Mouse (Mus musculus) lung, embryonic 16.5 days (tissue): ENCODE measurements around the gene Tenm2. TPM values are rescaled to one million over a fixed set of nuclear protein-coding genes. Genes with fewer than 3 reads are reported as not detected.
A peak's percentile ranks its signal among the peaks of the same experiment; 100 is the strongest.

ENCODE experiments used
- ATAC-seq: fragments of 200-750 bp; cut with Nextera tagmentation; 2 replicates; pipeline ENCODE4 v1.8.0; 2017; ENCODE audit warnings: low read depth, mild to moderate bottlenecking, moderate library complexity
- H3K27ac ChIP-seq: fragments of 300-500 bp; sonication (generic); 2 replicates; pipeline ENCODE4 v1.5.1; 2014; ENCODE audit warnings: mild to moderate bottlenecking, control low read depth, low read length
- H3K27me3 ChIP-seq: fragments of 300-500 bp; sonication (generic); 2 replicates; pipeline ENCODE4 v1.6.1; 2014; ENCODE audit warnings: low read depth, low read length, mixed read lengths; ENCODE audit not compliant: control insufficient read depth, insufficient read depth
- H3K36me3 ChIP-seq: fragments of 300-500 bp; sonication (generic); 2 replicates; pipeline ENCODE4 v1.6.1; 2014; ENCODE audit warnings: low read length; ENCODE audit not compliant: control insufficient read depth, insufficient read depth
- H3K4me1 ChIP-seq: fragments of 300-500 bp; sonication (generic); replicated peaks from 2 replicates; pipeline ENCODE4 v1.6.1; 2014; ENCODE audit warnings: low read length, mixed read lengths; ENCODE audit not compliant: control insufficient read depth, insufficient read depth
- H3K4me2 ChIP-seq: fragments of 300-500 bp; sonication (generic); 2 replicates; pipeline ENCODE4 v1.6.1; 2014; ENCODE audit warnings: low read depth, low read length, control low read depth
- H3K4me3 ChIP-seq: fragments of 300-500 bp; sonication (generic); 2 replicates; pipeline ENCODE4 v1.5.1; 2014; ENCODE audit warnings: mild to moderate bottlenecking, low read length, control low read depth
- H3K9ac ChIP-seq: fragments of 300-500 bp; sonication (generic); 2 replicates; pipeline ENCODE4 v1.6.1; 2014; ENCODE audit warnings: low read length, control low read depth
- H3K9me3 ChIP-seq: fragments of 300-500 bp; sonication (generic); 2 replicates; pipeline ENCODE4 v1.6.1; 2016; ENCODE audit warnings: low read length; ENCODE audit not compliant: control insufficient read depth
- WGBS: fragments of 180-500 bp; shearing (Covaris S2); extraction: QIAGEN DNeasy Blood & Tissue Kit; methylation state at CpG from one replicate; pipeline ENCODE4 v1.1.7; 2014; 5-methylcytosine and 5-hydroxymethylcytosine counted together
- polyA plus RNA-seq: library from polyadenylated mRNA; unstranded; fragments of >200 nt; fragmentation: Nextera tagmentation; extraction: Ambion mirVana; gene quantifications from 2 replicates; pipeline ENCODE4 v1.2.1, GENCODE M21; 2015

The Tenm2 gene
- polyA plus RNA-seq, 1 experiment from 2014 or later = 0.24 TPM

DNA sequence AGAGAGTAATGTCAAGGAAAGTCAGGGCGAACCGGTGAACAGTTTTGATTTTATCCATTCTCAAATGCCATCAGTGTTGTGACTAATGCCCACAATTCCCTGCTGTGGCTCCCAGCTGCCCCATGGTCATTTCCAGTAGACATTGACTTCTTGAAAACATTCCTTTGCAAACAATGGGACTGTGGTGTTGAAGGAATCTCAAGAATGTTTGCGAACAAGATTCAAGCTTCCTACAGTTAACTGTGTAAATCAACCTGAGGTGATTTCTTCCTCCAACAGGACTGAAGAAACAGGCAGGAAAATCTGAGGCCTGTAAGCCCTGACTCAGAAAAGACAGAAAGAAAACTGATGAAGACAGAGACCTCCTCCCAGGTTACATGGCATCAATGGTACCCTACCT lies 196.5 kb downstream of the Tenm2 start:
- no peak overlapping the region for H3K9ac ChIP-seq
- no peaks in the 10 kb centered on the region for H3K36me3 ChIP-seq
- peak; percentile 54 for ATAC-seq
- no peaks in the 10 kb centered on the region for H3K4me1 ChIP-seq
- no peak overlapping the region for H3K4me2 ChIP-seq
- no peaks in the 10 kb centered on the region for H3K9me3 ChIP-seq
- 51% methylated on average over 3 of the region's 3 CpGs for WGBS
- no peak overlapping the region for H3K27ac ChIP-seq
- no peaks in the 10 kb centered on the region for H3K27me3 ChIP-seq
- H3K4me3 ChIP-seq = no peak overlapping the region

DNA sequence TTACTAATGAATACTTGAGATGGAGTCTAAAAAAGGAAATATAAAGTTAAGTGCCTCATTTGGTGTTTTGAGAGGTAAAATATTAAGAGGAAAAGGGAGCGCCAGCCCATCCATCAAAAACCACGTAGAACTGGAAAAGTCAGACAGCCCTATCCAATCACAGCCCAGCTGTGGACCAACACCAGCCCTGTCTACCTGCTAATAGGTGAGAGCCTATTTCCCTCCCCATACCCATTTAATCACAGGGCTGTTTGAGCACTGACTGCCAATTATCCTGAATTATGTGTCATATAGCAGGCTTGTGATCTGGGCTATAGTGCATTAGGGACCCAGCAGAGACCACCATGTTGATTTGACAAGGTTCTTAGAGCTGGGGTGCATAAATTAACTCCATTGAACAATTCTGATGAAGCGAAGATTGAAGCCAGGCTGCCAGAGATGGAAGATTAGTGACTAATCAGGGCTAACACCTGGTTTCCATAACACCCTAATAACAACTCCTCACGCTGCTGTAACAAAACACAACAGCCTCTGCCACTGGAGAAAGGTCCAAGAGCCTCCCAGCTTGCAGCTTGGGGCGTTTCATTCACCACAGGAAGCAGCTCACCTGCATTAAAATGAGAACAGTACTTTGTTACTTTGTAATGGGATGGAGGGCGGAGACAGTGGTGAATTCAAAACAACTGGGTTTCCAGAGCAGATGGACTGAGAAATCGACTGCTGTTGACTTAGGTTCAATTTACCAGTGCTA lies 204.3 kb downstream of the Tenm2 start:
- WGBS = 60% methylated on average over 7 of the region's 7 CpGs
- H3K4me1 ChIP-seq = no peaks in the 10 kb centered on the region
- H3K9me3 ChIP-seq = no peaks in the 10 kb centered on the region
- H3K36me3 ChIP-seq = no peaks in the 10 kb centered on the region
- no peaks in the 10 kb centered on the region for H3K27me3 ChIP-seq
- no peak overlapping the region for H3K4me2 ChIP-seq
- no peak overlapping the region for H3K4me3 ChIP-seq
- ATAC-seq = no peak
- H3K27ac ChIP-seq = no peak overlapping the region
- H3K9ac ChIP-seq = no peak overlapping the region

DNA sequence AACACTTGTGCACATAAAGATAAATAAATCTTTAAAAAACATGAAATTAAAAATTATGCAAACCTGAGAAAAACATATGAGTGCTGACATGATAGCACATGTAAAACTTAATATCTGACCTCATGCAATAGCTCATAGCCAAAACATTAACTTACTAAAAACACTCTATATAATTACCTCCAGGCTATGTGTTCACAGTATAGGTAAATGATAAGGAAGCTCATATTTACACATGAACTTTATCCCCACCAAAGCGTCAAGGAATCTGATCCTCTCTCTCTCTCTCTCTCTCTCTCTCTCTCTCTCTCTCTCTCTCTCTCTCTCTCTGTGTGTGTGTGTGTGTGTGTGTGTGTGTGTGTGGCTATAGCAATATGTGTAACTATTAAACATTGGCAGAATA lies 223.9 kb downstream of the Tenm2 start:
- ATAC-seq = no peak
- WGBS = 33% methylated on average over 1 of the region's 1 CpGs
- no peaks in the 10 kb centered on the region for H3K4me1 ChIP-seq
- no peaks in the 10 kb centered on the region for H3K36me3 ChIP-seq
- no peaks in the 10 kb centered on the region for H3K27me3 ChIP-seq
- H3K9me3 ChIP-seq = no peaks in the 10 kb centered on the region
- no peak overlapping the region for H3K4me2 ChIP-seq
- H3K4me3 ChIP-seq = no peak overlapping the region
- H3K27ac ChIP-seq = no peak overlapping the region
- no peak overlapping the region for H3K9ac ChIP-seq

DNA sequence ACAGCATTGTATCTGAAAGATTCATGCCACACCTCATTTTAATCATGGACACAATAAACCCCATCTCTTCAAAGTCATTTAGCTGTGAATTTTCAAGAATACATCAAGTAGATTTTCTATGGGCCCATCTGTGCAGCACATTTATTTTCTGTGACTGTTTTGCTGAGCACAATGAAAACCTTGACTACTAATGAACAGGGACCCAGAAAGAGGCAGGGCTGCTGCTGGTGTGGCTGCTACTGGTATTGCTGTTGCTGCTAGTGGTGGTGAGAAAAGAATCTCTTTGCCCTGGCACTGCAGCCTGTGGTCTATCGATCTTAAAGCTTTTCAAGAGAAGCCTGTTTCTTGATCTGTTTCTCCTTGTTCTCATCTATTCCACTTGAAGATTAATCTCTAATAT lies 226.5 kb downstream of the Tenm2 start:
- H3K9me3 ChIP-seq = no peaks in the 10 kb centered on the region
- H3K27me3 ChIP-seq = no peaks in the 10 kb centered on the region
- H3K4me1 ChIP-seq = no peaks in the 10 kb centered on the region
- no peak overlapping the region for H3K27ac ChIP-seq
- no peak overlapping the region for H3K4me3 ChIP-seq
- H3K9ac ChIP-seq = no peak overlapping the region
- no peaks in the 10 kb centered on the region for H3K36me3 ChIP-seq
- 83% methylated on average over 1 of the region's 1 CpGs for WGBS
- H3K4me2 ChIP-seq = no peak overlapping the region
- ATAC-seq = no peak

DNA sequence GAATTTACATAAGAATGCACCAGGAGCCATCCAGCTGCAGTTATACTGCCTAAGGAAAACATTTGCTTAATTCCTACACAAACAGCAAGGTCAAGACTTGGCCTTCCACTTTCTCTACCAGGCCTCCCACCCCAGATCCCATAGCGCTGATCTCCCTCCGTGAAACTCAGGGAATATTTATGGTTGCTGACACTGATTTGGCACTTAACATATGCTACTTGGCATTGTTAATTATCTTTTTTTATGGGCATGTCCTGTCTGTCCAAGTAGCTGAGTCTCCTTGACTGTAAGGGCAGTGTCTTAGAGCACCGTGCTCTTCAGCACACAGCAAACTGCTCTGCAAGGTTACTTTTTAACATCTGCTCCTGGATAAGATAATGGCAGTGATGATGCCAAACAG lies 238.1 kb downstream of the Tenm2 start:
- H3K9me3 ChIP-seq = no peaks in the 10 kb centered on the region
- H3K27me3 ChIP-seq = no peaks in the 10 kb centered on the region
- ATAC-seq = no peak
- no peak overlapping the region for H3K4me2 ChIP-seq
- no peak overlapping the region for H3K27ac ChIP-seq
- H3K4me1 ChIP-seq = no peaks in the 10 kb centered on the region
- no peak overlapping the region for H3K9ac ChIP-seq
- WGBS = 55% methylated on average over 3 of the region's 3 CpGs
- no peak overlapping the region for H3K4me3 ChIP-seq
- no peaks in the 10 kb centered on the region for H3K36me3 ChIP-seq

GRCm38 (mm10) chr11:36990895-36991294 lies 244.9 kb downstream of the Tenm2 start:
- WGBS = 65% methylated on average over 3 of the region's 3 CpGs
- Histone ChIP-seq H3K27ac (no peak overlapping the region), H3K4me2 (no peak overlapping the region), H3K9ac (no peak overlapping the region), H3K4me1 (no peaks in the 10 kb centered on the region), H3K36me3 (no peaks in the 10 kb centered on the region), H3K27me3 (no peaks in the 10 kb centered on the region), H3K9me3 (no peaks in the 10 kb centered on the region), H3K4me3 (no peak overlapping the region)
- no peak for ATAC-seq

DNA sequence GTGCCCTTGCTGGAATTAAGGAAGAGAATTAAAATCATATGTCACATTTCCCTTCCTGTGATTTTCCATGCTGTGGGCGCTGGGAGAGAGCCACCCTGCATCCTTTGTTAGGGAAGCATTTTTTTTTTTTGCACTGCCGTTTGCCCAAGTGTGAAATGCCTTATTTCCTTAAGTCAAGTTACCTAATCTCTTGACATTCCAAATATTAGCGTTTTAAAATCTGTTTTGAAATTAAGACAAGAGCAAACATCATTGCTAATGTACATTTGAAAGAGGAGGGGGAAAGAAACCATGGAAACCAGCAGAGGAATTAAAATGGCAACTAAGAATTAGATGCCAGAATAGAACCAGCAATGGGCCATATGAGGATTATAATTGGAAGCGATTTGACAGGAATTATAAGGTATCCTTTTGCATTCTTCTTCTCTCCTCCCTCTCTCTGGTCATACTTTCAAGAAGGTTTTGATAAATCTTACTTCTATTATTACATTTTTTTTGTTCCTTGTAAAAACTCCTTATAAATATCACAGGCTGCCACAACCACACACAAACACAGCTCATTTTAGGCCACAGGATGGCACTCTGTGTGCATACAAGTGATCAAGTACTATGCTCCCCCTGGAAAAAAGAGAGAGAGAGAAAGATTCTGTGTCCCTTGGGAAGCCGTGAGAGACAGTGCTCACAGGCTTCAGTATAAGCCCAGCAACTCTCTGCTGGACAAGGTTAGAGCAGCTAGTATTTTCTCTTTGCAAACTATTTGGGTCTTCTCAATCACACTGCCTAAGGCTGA lies 246.8 kb downstream of the Tenm2 start:
- Histone ChIP-seq H3K27me3 (no peaks in the 10 kb centered on the region), H3K4me3 (no peak overlapping the region), H3K4me1 (no peaks in the 10 kb centered on the region), H3K9me3 (no peaks in the 10 kb centered on the region), H3K36me3 (no peaks in the 10 kb centered on the region), H3K4me2 (no peak overlapping the region), H3K27ac (no peak overlapping the region), H3K9ac (no peak overlapping the region)
- 34% methylated on average over 5 of the region's 5 CpGs for WGBS
- no peak for ATAC-seq

GRCm38 (mm10) chr11:36974142-36974541 lies 261.6 kb downstream of the Tenm2 start:
- no peak overlapping the region for H3K4me3 ChIP-seq
- H3K9ac ChIP-seq = no peak overlapping the region
- H3K9me3 ChIP-seq = no peaks in the 10 kb centered on the region
- H3K27ac ChIP-seq = no peak overlapping the region
- H3K4me2 ChIP-seq = no peak overlapping the region
- no peak for ATAC-seq
- no peaks in the 10 kb centered on the region for H3K4me1 ChIP-seq
- no peaks in the 10 kb centered on the region for H3K36me3 ChIP-seq
- H3K27me3 ChIP-seq = no peaks in the 10 kb centered on the region
- 54% methylated on average over 2 of the region's 2 CpGs for WGBS

DNA sequence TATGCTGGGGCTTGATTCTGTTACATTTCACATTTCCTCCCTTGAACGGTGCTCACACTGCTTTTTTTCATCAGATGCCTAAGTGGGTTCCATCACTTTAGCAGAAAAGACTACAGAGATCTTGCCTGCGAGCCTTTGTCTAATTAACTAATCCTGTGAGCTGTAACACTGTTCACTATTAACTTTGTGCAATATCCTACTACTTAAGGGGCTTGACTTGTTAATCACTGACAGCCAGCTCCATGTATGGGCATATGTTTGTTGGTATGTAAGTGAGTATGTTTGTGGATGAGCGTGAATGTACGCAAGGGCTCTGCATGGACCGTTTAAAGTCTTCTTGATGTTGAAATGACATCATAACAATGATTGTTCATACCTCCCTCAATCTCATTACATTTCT lies 277.7 kb downstream of the Tenm2 start:
- H3K4me2 ChIP-seq = no peak overlapping the region
- no peaks in the 10 kb centered on the region for H3K27me3 ChIP-seq
- no peak overlapping the region for H3K27ac ChIP-seq
- ATAC-seq = no peak
- H3K9ac ChIP-seq = no peak overlapping the region
- WGBS = 76% methylated on average over 5 of the region's 5 CpGs
- H3K36me3 ChIP-seq = no peaks in the 10 kb centered on the region
- H3K4me1 ChIP-seq = no peaks in the 10 kb centered on the region
- no peaks in the 10 kb centered on the region for H3K9me3 ChIP-seq
- no peak overlapping the region for H3K4me3 ChIP-seq
